Mouse (Mus musculus): ENCODE results near the gene Gtf3c1. TPM values are rescaled to one million over a fixed set of nuclear protein-coding genes. Genes with fewer than 3 reads are reported as not detected.
"Not testable (repeated sequence)": the region's sequence is repeated elsewhere in the genome, so short reads cannot be mapped to it uniquely, and the experiment has no call there.

The Gtf3c1 gene
- total RNA-seq, 2 experiments from 2014 or later, result 32.8 to 41.2 TPM

GRCm38 (mm10) chr7:125713542-125714055 is 6.0 kb upstream of the Gtf3c1 start:
- not testable (repeated sequence) for ATAC-seq (replicated peaks; ENCODE audit: low FRiP score, low TSS enrichment, poor library complexity, severe bottlenecking)

- no peak for ATAC-seq (replicated peaks; ENCODE audit: low FRiP score, low TSS enrichment, poor library complexity, severe bottlenecking)
These were observed 520 bp upstream of the Gtf3c1 start for GRCm38 (mm10) chr7:125708100-125708499.

DNA sequence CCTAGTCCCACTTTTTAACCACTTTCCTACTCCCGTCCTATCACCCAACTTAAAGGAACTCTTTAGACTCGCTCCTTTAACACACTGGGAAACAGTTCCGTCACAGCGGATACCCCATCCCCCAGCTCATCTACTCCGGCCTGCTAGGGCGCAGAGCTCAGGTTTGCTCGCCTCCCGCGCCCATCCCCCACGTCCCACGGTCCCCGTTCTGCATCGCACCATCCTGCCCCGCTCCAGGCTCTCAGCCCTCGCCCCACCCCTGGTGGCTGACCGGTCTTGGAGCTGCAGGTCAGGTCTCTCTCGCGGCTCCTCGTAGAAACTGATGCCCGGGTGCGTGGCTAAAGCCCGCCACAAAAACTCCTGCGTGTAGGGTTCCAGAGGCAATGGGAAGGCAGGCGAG is 394 bp downstream of the Gtf3c1 start:
- peak; percentile 52 for ATAC-seq (replicated peaks; ENCODE audit: low FRiP score, low TSS enrichment, poor library complexity, severe bottlenecking)

DNA sequence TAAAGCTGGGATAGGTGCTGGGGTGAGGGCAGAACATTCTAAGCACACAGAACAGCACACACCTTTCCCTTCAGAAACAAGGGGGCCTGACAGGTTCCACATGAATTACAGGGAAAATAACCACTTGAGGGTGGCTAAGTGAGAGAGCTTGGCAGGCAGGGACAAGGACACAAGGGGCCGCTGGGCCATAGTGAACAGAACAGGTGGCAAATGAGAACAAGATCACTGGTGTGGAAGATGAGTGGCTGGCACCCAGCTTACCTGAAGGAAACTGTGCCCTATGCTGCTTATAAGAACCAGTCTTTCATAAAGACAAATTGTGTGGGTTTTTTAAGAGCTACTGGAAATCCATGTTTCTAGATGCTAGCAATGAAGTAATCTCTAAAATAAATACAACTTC is 4.8 kb downstream of the Gtf3c1 start:
- no peak for ATAC-seq (replicated peaks; ENCODE audit: low FRiP score, low TSS enrichment, poor library complexity, severe bottlenecking)

- ATAC-seq (replicated peaks; ENCODE audit: low FRiP score, low TSS enrichment, poor library complexity, severe bottlenecking), result no peak
These were observed 13.5 kb downstream of the Gtf3c1 start for GRCm38 (mm10) chr7:125694056-125694455.

- ATAC-seq (replicated peaks; ENCODE audit: low FRiP score, low TSS enrichment, poor library complexity, severe bottlenecking), result no peak
These were observed 17.1 kb downstream of the Gtf3c1 start for GRCm38 (mm10) chr7:125690516-125690915.

GRCm38 (mm10) chr7:125679936-125680335 is 27.6 kb downstream of the Gtf3c1 start:
- ATAC-seq (replicated peaks; ENCODE audit: low FRiP score, low TSS enrichment, poor library complexity, severe bottlenecking), result no peak

DNA sequence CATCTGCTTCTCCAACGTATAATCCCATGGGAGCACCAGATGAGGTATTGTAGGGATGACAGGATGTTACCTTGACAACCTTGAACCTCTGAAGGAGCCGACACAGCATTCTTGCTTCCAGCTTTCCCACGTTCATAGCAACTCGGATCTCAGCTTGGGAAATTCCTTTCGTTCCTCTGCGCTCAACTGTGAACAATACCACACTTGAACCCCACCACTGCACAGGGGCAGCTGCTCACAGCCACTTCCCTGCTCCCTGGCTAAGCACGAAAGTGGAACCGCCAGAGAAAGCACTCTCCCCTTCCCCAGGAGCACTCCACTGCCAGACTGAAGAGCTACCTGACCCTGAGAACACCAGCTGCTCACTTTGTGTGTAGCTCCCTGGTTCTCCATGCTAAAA is 28.8 kb downstream of the Gtf3c1 start:
- ATAC-seq (replicated peaks; ENCODE audit: low FRiP score, low TSS enrichment, poor library complexity, severe bottlenecking), result no peak

GRCm38 (mm10) chr7:125674916-125675315 is 32.7 kb downstream of the Gtf3c1 start:
- peak; percentile 45; the same call in 1 of the 2 replicates for ATAC-seq (replicated peaks; ENCODE audit: low FRiP score, low TSS enrichment, poor library complexity, severe bottlenecking)

GRCm38 (mm10) chr7:125671396-125671795 is 36.2 kb downstream of the Gtf3c1 start:
- ATAC-seq (replicated peaks; ENCODE audit: low FRiP score, low TSS enrichment, poor library complexity, severe bottlenecking), result no peak

GRCm38 (mm10) chr7:125670865-125671264 is 36.7 kb downstream of the Gtf3c1 start:
- ATAC-seq (replicated peaks; ENCODE audit: low FRiP score, low TSS enrichment, poor library complexity, severe bottlenecking), result peak; percentile 51

DNA sequence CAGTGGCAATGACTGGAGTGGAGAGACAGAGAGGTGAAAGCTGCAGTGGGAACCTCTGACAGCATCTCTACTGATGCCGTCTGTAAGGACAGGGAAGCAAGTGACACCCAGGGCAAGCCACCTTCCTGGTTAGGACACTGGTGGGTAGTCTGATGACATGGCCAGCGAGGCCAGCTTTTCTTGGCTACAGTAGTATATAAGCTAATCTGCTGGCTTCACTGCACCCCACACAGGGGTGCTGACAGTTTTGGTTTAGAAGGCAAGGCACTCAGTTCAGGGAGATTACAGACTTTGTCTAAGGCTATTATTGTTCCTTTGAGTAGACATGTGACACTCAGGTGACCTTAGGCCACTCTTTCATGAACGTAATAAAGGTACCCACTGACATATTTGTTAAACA is 43.9 kb downstream of the Gtf3c1 start:
- no peak for ATAC-seq (replicated peaks; ENCODE audit: low FRiP score, low TSS enrichment, poor library complexity, severe bottlenecking)

DNA sequence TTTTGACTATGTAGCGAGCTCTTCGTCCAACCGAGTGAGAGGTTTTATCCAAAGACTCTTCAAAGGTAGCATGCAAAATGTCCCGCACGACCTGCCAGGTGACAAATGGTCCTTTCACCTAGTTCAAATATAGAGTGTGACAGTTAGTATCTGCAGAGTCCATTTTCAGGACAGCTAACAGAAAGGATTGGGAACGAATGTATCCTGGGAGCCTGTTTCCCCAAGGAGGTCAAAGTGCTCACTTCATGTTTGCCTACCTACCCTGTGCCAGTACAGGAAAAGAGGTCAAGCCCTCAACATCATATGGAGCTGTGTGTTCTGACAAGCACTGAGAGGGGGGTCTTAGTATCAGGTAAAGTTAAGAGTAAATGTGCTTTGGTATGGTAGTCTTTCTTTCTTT is 50.1 kb downstream of the Gtf3c1 start:
- ATAC-seq (replicated peaks; ENCODE audit: low FRiP score, low TSS enrichment, poor library complexity, severe bottlenecking), result no peak

- no peak for ATAC-seq (replicated peaks; ENCODE audit: low FRiP score, low TSS enrichment, poor library complexity, severe bottlenecking)
These were observed 58.6 kb downstream of the Gtf3c1 start for GRCm38 (mm10) chr7:125649013-125649412.

- no peak for ATAC-seq (replicated peaks; ENCODE audit: low FRiP score, low TSS enrichment, poor library complexity, severe bottlenecking)
These were observed 62.2 kb downstream of the Gtf3c1 start for GRCm38 (mm10) chr7:125645413-125645812.

GRCm38 (mm10) chr7:125643880-125644279 is 63.7 kb downstream of the Gtf3c1 start:
- 0 out of 2 replicates have a peak, but pooled peaks have one; percentile 9 for ATAC-seq (replicated peaks; ENCODE audit: low FRiP score, low TSS enrichment, poor library complexity, severe bottlenecking)

DNA sequence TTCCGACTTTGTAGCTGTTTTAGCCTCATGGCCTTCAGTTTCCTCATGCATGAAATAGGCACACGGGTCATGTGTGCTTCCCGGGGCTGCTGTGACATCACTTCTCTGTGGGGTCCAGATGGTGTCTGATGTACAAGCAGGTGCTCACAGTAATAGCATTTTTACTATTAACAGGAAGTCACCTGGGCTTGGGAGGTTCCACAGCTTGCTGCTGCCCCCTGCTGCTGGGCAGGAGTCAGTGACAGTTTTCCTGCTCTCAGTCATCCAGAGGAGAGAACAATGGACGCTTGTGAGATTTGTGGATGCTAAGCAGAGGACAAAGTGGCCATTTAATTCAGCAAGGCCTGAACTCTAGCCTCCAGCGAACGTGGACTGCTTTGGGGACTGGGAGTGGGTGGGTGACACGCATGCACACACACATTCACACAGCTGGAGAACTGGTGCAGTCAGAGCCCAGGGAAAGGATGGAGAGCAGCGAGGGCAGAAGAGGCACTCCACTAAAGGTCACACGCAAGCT is 68.7 kb downstream of the Gtf3c1 start:
- peak; percentile 64 for ATAC-seq (replicated peaks; ENCODE audit: low FRiP score, low TSS enrichment, poor library complexity, severe bottlenecking)

DNA sequence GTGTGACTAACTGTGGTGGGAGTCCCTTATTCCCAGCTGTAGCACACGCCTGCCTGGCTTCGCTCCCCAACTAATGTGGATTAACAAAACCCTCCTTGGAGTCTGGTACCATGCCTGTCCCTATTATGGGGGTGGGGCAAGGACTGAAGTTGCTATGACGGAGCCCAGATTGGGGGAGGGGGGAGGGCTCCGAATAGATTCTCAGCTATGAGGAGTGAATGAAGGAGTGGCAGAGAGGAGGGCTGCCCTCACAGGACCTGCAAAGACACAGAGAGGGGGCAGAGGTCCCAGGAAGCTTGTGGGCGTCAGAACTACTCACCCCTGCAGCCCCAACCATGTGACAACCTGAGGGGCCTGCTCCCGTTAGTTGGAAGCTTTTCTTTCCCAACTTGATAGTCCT is 69.2 kb downstream of the Gtf3c1 start:
- 0 out of 2 replicates have a peak, but pooled peaks have one; percentile 1 for ATAC-seq (replicated peaks; ENCODE audit: low FRiP score, low TSS enrichment, poor library complexity, severe bottlenecking)

GRCm38 (mm10) chr7:125637220-125638140 is 70.1 kb downstream of the Gtf3c1 start:
- no peak for ATAC-seq (replicated peaks; ENCODE audit: low FRiP score, low TSS enrichment, poor library complexity, severe bottlenecking)

- ATAC-seq (replicated peaks; ENCODE audit: low FRiP score, low TSS enrichment, poor library complexity, severe bottlenecking), result no peak
These were observed 76.6 kb downstream of the Gtf3c1 start for GRCm38 (mm10) chr7:125630989-125631388.

- peak; percentile 66 for ATAC-seq (replicated peaks; ENCODE audit: low FRiP score, low TSS enrichment, poor library complexity, severe bottlenecking)
These were observed 77.3 kb downstream of the Gtf3c1 start for GRCm38 (mm10) chr7:125630317-125630716.
